Mouse (Mus musculus): ENCODE measurements at regions not wholly inside any gene's neighbourhood (a gene's known extent, or its start where the extent isn't known, plus 50 kb on each side); places are given as distances from the start of the nearest gene placed in this dataset.

GRCm38 (mm10) chr2:142964340-142964739, 63.0 kb upstream of the Kif16b start:
- no peak for DNase-seq

GRCm38 (mm10) chr2:142967250-142967649, 65.9 kb upstream of the Kif16b start:
- peak; percentile 79 for DNase-seq

- no peak for DNase-seq
Observed at GRCm38 (mm10) chr2:142980771-142981170, 79.4 kb upstream of the Kif16b start.

GRCm38 (mm10) chr2:142988691-142989090, 74.1 kb upstream of the Snrpb2 start:
- DNase-seq: no peak

GRCm38 (mm10) chr2:142996088-142996487, 66.8 kb upstream of the Snrpb2 start:
- no peak for DNase-seq

GRCm38 (mm10) chr2:143002874-143003273, 60.0 kb upstream of the Snrpb2 start:
- DNase-seq: no peak

GRCm38 (mm10) chr2:143003341-143003740, 59.5 kb upstream of the Snrpb2 start:
- DNase-seq: no peak

GRCm38 (mm10) chr2:143011380-143011779, 51.5 kb upstream of the Snrpb2 start:
- DNase-seq: no peak

All from right cerebral cortex, postnatal 4 days (tissue).